Mouse (Mus musculus) heart, postnatal 0 days (tissue): ENCODE measurements at regions not wholly inside any gene's neighbourhood (a gene's known extent, or its start where the extent isn't known, plus 50 kb on each side); places are given as distances from the start of the nearest gene placed in this dataset.

Experiments used
- ATAC-seq: fragments of 200-750 bp; cut with Nextera tagmentation; 2 replicates; pipeline ENCODE4 v1.8.0; 2017; ENCODE audit warnings: low read depth, moderate number of reproducible peaks, moderate library complexity; ENCODE audit not compliant: insufficient read depth
- DNase-seq: peaks from one replicate; pipeline ENCODE4 v3.0.0-alpha.2; 2016; ENCODE audit warnings: low spot score
- H3K27ac ChIP-seq: fragments of 300-500 bp; sonication (generic); 2 replicates; pipeline ENCODE4 v1.5.1; 2014; ENCODE audit warnings: low read depth, mild to moderate bottlenecking
- H3K27me3 ChIP-seq: fragments of 300-500 bp; sonication (generic); 2 replicates; pipeline ENCODE4 v1.6.1; 2014; ENCODE audit warnings: low read length, mixed read lengths; ENCODE audit not compliant: control insufficient read depth, insufficient read depth
- H3K36me3 ChIP-seq: fragments of 300-500 bp; sonication (generic); replicated peaks from 2 replicates; pipeline ENCODE4 v1.6.1; 2014; ENCODE audit warnings: low read length, mixed read lengths; ENCODE audit not compliant: control insufficient read depth, insufficient read depth
- H3K4me1 ChIP-seq: fragments of 300-500 bp; sonication (generic); 2 replicates; pipeline ENCODE4 v1.6.1; 2014; ENCODE audit warnings: antibody characterized with exemption; ENCODE audit not compliant: control insufficient read depth, insufficient read depth
- H3K4me2 ChIP-seq: fragments of 300-500 bp; sonication (generic); 2 replicates; pipeline ENCODE4 v1.6.1; 2014; ENCODE audit warnings: low read depth, mild to moderate bottlenecking, low read length, moderate library complexity
- H3K4me3 ChIP-seq: fragments of 300-500 bp; sonication (generic); 2 replicates; pipeline ENCODE4 v1.5.1; 2014; ENCODE audit warnings: low read depth, low read length
- H3K9ac ChIP-seq: fragments of 300-500 bp; sonication (generic); replicated peaks from 2 replicates; pipeline ENCODE4 v1.6.1; 2014; ENCODE audit warnings: low read depth, low read length, mixed read lengths
- H3K9me3 ChIP-seq: fragments of 300-500 bp; sonication (generic); replicated peaks from 2 replicates; pipeline ENCODE4 v1.6.1; 2016; ENCODE audit warnings: low read length; ENCODE audit not compliant: control insufficient read depth
- CTCF ChIP-seq: IDR thresholded peaks from 2 replicates; pipeline ENCODE4 v1.5.1; 2016; ENCODE audit warnings: antibody characterized with exemption, control low read depth, low read depth
- EP300 ChIP-seq: IDR thresholded peaks from 2 replicates; pipeline ENCODE4 v1.6.1; 2016; ENCODE audit warnings: antibody characterized with exemption, low read depth
- WGBS: fragments of 180-500 bp; shearing (Covaris S2); extraction: QIAGEN DNeasy Blood & Tissue Kit; methylation state at CpG from one replicate; pipeline ENCODE4 v1.1.7; 2014; 5-methylcytosine and 5-hydroxymethylcytosine counted together

- WGBS = 93% methylated on average over 3 of the region's 3 CpGs
- Histone ChIP-seq H3K4me1 (no peaks in the 10 kb centered on the region), H3K27ac (no peak overlapping the region), H3K9me3 (no peaks in the 10 kb centered on the region; the same call in 1 of the 2 replicates), H3K9ac (no peak overlapping the region), H3K4me2 (no peak overlapping the region), H3K36me3 (no peaks in the 10 kb centered on the region), H3K4me3 (no peak overlapping the region), H3K27me3 (0 out of 2 replicates have a peak, but pooled peaks cover 4% of the 10 kb centered on the region)
- no peak for TF ChIP-seq CTCF
- no peak for TF ChIP-seq EP300
- ATAC-seq (no peak), DNase-seq (no peak)
Observed at GRCm38 (mm10) chr5:118962152-118962551, 401.7 kb downstream of the Med13l start.

- no peak overlapping the region for H3K27ac ChIP-seq
- 0 out of 2 replicates have a peak, but pooled peaks cover 4% of the 10 kb centered on the region for H3K27me3 ChIP-seq
- H3K9me3 ChIP-seq = no peaks in the 10 kb centered on the region; the same call in 1 of the 2 replicates
- no peak for ATAC-seq
- H3K4me1 ChIP-seq = no peaks in the 10 kb centered on the region
- H3K4me2 ChIP-seq = no peak overlapping the region
- H3K9ac ChIP-seq = no peak overlapping the region
- 40% methylated on average over 3 of the region's 3 CpGs for WGBS
- no peak overlapping the region for H3K4me3 ChIP-seq
- H3K36me3 ChIP-seq = no peaks in the 10 kb centered on the region
- TF ChIP-seq EP300 = no peak
- TF ChIP-seq CTCF = no peak
- no peak for DNase-seq
Observed at GRCm38 (mm10) chr5:118963001-118963400, 402.5 kb downstream of the Med13l start.

GRCm38 (mm10) chr5:118966901-118967300 lies 406.4 kb downstream of the Med13l start:
- DNase-seq (no peak), ATAC-seq (no peak)
- Histone ChIP-seq H3K4me2 (no peak overlapping the region), H3K9ac (no peak overlapping the region), H3K9me3 (no peaks in the 10 kb centered on the region), H3K27ac (peak overlapping the region; percentile 31), H3K4me1 (no peaks in the 10 kb centered on the region), H3K27me3 (no peaks in the 10 kb centered on the region), H3K36me3 (no peaks in the 10 kb centered on the region), H3K4me3 (no peak overlapping the region)
- TF ChIP-seq CTCF (no peak), EP300 (no peak)
- 51% methylated on average over 6 of the region's 6 CpGs for WGBS

- Histone ChIP-seq H3K27me3 (no peaks in the 10 kb centered on the region), H3K4me2 (no peak overlapping the region), H3K4me3 (no peak overlapping the region), H3K27ac (peak overlapping the region; percentile 49), H3K4me1 (no peaks in the 10 kb centered on the region), H3K9ac (no peak overlapping the region), H3K36me3 (no peaks in the 10 kb centered on the region), H3K9me3 (no peaks in the 10 kb centered on the region)
- TF ChIP-seq EP300 (no peak), CTCF (no peak)
- ATAC-seq (peak; percentile 11; the same call in 1 of the 2 replicates), DNase-seq (no peak)
- WGBS = 44% methylated on average over 11 of the region's 11 CpGs
Observed at GRCm38 (mm10) chr5:118967718-118968117, 407.2 kb downstream of the Med13l start.

- Histone ChIP-seq H3K27ac (no peak overlapping the region), H3K9ac (no peak overlapping the region), H3K4me1 (no peaks in the 10 kb centered on the region), H3K9me3 (peaks cover 4% of the 10 kb centered on the region; the same call in 1 of the 2 replicates), H3K36me3 (no peaks in the 10 kb centered on the region), H3K4me2 (no peak overlapping the region), H3K27me3 (no peaks in the 10 kb centered on the region), H3K4me3 (no peak overlapping the region)
- TF ChIP-seq EP300 (no peak), CTCF (no peak)
- DNase-seq (no peak), ATAC-seq (no peak)
- WGBS = 83% methylated on average over 10 of the region's 10 CpGs
Observed at GRCm38 (mm10) chr5:118975147-118975546, 414.7 kb downstream of the Med13l start.
